Mouse (Mus musculus) gastrocnemius, postnatal 25 days (tissue): Measurements from ENCODE around the gene Smim27. TPM values are rescaled to one million over a fixed set of nuclear protein-coding genes. Genes with fewer than 3 reads are reported as not detected.

Experiments
- DNase-seq: peaks from one replicate; pipeline ENCODE4 v3.0.0; 2022
- long read RNA-seq, 2 experiments: library from polyadenylated mRNA; stranded (forward); transcript quantifications; one replicate each; pipeline ENCODE4 v2.0.0; 2021
- total RNA-seq, 2 experiments: library from RNA; stranded (reverse); gene quantifications; 1 replicate in 1 of 2; 2 replicates in 1 of 2; pipeline ENCODE4 v1.2.3; 2021

Smim27 gene
- 10 to 100 TPM; 42.3 to 45.2 TPM for total RNA-seq
- long read RNA-seq, experiment 1, transcript Smim27-201 (2 exons, 1,044 nt), result major isoform, 165 of 165 reads
- long read RNA-seq, experiment 1, partial matches to known transcripts, result 0 of 165 reads
- long read RNA-seq, experiment 1, other reads (novel, unspliced or antisense), result 0 of 165 reads
- long read RNA-seq, experiment 2, transcript Smim27-201 (2 exons, 1,044 nt), result major isoform, 81 of 81 reads
- long read RNA-seq, experiment 2, partial matches to known transcripts, result 0 of 81 reads
- long read RNA-seq, experiment 2, other reads (novel, unspliced or antisense), result 0 of 81 reads

DNA sequence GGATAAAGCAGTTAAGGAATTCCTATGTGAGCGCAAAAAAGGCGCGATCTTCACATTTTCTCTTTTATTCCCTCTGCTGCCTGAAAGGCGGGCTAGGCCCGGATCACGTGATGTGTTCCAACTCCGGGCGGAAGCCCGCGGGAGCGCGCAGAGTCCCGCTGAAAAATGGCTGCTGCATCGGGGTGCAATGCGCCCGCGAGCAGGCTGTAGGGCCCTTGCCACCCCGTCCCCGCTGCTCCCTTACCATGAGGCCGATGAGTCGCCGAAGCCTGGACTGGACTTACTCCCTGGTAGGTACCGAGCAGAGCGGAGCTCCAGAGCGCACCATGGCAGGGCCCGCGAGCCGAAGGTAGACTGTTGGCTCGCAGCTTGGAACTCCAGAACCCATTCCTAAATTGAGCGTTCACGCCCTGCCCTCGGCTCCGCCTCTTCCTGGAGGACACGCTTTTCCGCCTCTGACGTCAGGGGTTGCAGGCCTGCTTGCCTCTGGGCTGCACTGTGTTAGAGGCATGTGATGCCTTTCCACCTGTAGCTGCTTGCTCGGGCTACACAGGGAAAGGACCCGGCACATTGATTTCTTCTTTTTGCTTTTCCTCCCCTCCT, at the start of gene Smim27, which contains the start of gene Topors:
Smim27 (plus strand) TSS at position 150 of the 603 bp plus-strand sequence.
Topors (minus strand) TSS at position 421 of the 603 bp plus-strand sequence.
- DNase-seq, result peak; percentile 95

DNA sequence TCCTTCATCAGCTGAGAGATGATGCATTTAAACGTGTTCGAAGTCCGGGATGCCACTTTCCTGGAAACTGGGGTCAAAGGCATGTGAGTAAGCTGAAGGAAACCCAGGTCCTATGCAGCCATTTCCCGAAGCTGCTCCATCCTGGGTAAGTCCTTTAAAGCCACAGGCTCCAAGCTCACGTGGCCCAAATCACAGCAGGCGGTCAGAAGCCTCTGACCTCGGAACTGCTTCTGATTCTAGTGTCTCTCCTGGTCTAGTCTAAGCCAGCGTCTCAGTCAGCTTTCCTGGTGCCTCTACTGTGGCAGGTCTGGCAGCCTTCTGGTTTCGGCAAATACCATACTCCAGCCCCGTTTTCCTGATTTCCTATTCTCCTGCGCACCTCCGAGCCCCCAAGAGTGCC, 48.9 kb upstream of the Smim27 start:
- DNase-seq, result no peak

DNA sequence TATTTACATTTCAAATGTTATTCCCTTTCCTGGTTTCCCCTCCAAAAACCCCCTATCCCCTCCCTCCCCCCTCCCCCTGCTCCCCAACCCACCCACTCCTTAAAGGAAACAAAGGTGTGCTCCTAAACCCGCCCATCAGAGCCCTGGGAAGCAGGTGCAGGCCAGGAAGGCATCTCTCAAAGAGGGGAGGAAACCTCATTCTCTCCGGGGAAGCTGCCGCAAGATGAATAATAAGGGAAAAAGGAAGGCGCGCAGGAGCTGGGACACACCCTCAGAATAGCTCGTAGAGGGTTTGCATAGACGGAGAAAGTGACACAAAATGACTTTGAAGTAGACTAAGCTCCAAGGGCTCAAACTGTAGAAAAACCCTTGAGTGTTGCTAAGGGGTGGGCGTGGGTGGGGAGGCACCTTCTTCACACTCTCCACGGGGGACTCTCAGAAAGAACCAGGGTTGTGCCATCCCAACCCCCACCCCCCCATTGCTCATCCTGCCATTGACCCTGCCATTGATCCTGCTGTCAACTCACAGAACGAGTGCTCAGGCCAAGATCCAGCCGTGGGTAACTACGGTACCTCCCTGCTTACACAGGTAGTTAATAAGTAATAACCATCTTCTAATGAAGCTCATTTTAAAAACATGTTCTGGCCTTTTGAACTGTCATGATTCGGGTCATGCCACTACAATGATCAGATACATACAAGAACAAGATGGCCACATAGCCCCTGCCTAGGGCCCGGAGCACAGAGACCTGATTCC, 48.2 kb upstream of the Smim27 start:
- no peak for DNase-seq

DNA sequence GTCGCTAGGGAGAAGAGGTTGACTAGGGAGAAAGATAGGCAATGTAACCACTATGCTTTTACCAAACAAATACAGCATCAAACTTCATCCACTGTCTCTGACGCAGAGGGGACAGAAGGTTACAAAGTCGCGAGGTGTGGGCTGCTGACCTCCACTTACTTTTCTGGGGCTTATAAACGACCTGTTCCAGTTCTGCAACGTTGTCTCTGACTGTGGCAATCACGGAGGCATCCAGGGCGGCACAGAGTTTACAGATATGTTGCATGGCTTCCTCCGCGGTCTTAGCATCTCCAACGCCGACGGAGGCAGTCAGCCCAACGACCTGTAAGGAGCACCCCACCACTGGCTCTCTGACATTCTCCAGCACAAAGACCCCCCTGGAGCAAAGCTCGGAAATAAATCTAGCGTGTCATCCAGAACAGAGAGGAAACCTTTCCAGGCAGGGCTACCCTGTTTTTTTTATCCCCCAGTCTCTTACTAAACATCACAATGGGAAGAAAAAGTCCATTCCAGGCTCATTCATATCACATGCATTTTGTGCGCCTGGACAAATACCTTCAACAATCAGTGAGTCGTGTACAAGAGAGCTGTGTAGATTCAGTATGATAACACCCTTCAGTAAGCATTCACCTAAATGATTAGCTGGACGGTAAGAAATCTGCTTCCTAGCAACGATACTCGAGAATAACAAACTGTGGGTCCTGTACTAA, 47.3 kb upstream of the Smim27 start:
- no peak for DNase-seq

DNA sequence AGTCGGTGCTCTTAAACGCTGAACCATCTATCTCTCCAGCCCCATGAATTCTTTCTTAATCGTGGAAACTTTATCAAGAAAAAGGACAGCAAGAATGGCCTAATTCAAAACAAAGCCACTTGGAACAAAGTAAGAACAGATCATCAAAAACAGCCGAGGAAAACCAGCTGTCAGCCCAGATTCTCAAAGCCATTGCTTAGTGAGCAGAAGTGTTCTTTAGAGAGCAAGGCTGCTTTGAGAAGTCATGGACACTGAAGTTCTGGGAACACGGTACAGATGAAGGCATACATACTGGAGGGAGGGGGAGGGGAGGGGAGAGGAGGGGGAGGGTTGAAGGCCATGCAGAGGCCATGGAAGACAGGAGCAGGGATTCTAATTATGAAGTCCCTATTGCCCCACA, 43.3 kb upstream of the Smim27 start:
- no peak for DNase-seq

DNA sequence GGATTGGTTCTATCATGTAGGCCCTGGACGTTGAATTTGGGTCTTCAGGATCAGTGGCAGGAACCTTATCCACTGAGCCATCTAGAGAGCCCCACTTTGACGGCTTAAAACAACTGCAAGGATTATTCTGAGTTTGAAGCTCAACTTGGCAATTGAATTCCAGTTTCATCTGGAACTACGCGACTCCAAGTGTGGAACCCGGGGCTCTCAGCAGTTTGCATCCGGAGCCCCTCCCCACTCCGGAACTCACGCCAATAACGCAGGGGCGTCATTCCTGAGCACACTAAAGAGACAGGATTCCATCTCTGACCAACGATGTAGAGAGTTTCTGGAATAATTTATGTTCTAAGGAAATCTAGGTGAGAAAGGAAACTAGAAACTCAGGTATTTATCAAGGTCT, 42.2 kb upstream of the Smim27 start:
- DNase-seq, result no peak

DNA sequence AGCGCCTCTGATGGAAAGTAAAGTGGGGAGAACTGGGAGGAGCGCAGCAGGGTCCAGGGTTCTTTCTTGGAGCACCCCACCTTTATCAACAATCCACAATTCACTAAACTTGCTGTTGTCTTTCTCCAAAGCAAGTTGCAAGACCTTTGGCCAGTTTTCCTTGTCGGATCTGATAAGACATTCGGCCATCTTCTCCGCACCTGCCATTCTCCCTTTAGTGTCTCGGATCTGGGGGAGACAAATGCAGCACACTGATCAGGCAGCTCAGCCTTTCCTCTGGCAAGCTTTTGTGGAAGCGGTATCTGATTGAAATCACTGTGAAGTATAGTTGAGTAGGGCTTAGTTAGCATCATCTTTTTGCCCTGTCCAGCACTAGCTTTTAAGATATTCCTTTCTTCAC, 41.5 kb upstream of the Smim27 start:
- no peak for DNase-seq

DNA sequence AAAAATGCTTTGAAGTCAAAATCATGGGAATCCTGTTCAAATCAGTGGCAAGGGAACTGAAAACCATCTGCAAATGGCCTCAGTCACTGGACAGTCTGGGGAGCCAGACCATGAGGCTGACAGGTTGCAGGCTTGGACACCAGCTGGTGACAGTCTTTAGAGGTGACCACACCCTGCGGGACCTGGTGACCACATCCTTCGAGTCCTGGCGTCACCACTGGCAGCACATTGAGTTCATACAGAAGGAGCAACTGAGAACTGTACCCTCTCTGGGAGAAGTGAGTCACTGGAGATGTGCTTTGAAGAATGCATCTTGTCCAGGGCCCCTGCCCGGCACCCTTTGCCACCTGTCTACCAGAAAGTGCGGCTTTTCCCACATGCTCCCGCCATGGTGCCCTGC, 39.7 kb upstream of the Smim27 start:
- no peak for DNase-seq

DNA sequence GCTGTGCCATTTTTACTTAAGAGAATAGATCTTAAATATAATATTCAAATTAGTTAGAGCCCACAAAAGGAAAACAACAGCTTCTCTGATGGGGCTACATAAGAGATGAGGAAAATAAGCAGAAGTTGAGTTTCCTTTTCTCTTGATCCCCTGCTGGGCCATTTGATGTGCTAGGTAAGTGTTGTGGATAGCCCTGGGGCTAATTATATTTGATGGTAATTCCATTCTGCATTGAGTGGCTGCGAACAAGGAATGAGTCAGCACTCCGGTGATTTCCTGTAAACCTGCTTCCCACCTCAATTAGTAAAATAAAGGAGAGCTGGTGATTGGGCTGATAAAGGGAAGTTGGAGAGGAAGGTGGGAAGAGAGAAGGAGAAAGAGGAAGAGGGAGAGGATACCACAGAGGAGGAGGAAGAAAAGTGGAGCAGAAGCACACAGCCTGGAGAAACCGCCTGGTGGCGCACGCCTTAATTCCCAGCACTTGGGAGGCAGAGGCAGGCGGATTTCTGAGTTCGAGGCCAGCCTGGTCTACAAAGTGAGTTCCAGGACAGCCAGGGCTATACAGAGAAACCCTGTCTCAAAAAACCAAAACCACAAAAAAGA, 36.2 kb upstream of the Smim27 start:
- no peak for DNase-seq

DNA sequence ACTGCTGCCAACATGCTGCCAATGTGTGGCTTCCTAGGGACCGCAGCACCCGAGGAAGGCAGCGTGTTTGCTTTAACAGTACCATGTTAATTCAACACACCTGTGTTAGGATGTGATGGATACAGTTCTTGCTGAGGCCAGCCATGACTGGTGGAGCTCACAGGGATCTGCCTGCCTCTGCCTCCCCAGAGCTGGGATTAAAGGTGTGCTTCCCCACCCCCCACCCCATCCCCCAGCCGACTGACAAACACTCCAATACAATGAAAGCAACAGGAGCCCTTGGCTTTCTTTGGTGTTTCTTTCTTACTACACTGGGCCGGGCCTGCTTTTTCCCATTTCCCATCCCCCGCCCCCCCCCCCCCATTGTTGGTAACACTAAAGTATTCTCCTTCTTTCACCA, 35.1 kb upstream of the Smim27 start:
- no peak for DNase-seq

DNA sequence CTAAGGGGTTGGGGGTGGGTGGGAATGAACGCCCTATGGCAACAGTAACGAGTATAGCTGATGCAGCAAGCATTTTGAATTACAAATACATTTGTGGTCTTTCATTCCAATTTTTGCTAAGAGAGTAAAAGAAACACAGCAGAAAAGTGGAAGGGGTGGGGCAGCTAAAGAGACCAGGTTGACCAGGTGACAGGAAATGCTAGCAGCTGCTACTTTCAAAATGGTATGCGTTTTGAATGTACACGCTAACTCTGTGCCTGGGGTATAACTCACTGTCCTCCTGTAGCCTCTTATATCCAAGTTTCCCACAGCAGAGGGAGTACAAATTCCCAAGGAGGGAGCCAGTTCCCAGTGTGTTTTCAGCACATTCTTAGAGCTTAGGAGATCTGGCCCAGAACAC, 32.5 kb upstream of the Smim27 start:
- DNase-seq, result no peak

DNA sequence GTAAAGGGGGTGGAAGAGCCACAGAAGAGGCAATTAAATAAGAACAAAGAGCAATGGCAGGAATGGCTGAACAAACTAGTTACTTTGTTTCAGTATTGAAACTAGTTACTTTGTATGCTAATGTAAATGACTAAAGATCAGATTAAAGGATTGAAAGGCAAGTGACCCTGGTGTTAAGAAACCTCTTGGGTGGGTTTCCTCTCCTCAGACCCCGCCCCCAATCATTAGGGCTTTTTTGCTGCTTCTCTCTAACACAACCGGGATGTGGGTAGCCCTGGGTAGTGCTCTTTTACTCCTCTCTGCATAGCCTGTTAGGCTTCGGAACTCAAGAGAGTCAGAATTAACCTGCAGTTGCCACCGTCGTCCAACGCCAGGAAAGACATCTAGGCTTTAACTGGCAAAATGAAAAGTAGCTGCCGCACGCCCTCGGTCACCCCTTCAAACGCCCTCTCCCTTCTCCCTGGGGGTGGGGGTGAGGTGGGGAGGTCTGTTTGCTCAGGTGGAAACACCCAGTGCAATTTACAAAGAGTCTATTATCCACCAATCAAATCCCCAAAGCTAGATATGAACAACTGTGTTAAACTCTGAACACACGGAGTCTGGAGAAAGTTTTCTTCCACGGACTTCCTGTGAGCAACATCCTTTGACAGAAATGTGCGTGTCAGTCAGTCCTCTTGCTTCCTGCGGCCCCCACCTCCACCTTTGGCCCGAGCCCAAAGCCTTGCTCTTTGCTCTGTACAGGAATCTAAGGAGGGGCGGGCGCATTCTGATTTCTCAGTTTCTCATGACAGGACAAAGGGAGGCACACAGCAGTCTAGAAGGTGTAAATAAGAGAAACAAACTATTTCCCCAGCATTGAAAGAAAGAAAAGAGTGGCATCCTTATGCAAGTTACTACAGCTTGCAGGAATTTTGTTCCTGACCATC, 30.6 kb upstream of the Smim27 start:
- DNase-seq, result peak; percentile 30

DNA sequence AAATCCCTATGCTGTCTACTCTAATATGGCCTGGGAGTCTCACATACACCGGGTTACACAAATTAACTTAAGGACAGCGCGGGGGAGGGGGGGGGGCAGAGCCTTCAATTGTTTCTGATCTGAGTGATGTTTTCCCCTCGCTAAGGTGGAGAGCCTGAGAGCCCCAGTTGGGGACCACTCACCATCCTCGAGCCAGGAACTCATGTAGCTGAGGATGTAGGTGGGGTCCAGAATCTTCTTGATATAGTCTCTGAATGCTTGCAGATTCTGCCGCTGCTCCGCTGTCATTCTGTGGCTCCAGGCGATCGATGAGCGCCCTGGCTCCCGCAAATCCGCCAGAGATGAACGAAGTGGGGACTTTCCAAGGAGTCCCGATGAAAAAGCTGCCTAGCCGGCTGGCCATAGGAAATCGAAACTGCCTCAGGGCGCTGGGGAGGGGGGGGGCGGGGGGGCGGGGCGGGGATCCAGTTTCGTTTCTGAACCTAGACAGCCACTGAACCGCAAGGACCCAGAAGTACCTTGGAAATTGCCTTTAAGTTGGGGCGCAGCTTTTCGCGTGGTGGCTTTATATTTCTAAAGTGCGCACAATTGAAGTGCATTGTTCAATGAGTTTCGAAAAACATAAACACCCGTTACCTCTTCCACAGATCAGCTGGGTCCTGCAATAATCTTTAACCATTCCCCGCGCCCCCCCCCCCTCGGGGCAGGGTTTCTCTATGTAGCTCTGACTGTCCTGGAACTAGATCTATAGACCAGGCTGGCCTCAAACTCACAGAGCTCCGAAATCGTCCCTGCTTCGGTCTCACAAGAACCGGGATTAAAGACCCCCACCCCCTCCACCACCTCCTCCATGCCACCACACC, 29.7 kb upstream of the Smim27 start, which contains the start of gene Ddx58:
Ddx58 (minus strand) TSS at position 420 of the 863 bp plus-strand sequence.
- DNase-seq, result peak; percentile 17

DNA sequence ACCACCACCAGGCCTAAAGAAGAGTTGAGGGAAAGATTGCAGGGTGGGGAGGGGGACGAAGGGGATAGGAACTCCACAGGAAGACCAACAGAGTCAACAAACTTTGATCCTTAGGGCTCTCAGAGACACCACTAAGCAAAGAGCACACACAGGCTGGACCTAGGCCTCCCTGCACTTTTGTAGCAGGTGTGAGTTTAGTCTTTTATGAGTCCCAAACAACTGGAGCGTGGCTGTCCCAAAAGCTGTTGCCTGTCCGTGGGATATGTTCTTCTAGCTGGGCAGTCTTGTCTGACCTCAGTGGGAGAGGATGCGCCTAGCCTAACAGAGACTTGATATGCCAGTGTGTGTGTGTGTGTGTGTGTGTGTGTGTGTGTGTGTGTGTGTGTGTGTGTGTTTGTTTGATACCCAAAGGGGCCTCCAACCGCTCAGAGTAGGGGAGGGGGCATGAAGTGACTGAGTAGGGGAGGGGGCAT, 29.1 kb upstream of the Smim27 start:
- DNase-seq, result no peak

DNA sequence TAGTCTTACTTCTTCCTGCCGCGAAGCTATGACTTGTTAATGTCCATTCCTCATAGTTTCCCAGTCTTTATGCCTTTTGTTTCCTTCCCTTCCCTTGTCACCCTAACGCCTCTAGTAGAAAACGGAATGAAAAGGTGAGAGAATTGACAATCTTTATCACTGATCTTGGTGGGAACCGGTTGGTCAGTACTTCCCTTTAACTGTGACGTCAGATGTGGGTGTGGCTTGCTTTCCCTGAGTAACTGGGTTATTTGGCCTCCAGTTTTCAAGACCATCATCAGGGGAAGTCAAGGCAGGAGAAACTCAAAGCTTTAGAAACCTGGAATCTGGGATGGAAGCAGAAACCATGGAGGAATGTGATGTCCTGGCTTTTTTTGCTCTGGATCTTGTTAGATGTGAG, 27.5 kb upstream of the Smim27 start:
- no peak for DNase-seq

DNA sequence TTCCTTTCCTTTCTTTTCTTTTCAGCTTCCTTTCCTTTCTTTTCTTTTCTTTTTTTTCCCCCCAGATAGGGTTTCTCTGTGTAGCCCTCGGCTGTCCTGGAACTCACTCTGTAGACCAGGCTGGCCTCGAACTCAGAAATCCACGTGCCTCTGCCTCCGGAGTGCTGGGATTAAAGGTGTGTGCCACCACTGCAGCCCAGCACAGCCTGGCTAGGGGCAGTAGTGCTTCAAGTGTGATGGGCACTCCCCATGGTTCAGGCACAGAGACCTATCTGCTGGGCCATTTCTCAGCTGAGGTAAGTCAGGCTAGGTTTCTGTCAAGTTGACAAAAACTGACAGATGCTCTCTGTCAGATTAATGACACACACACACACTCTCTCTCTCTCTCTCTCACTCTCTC, 26.4 kb upstream of the Smim27 start:
- no peak for DNase-seq

DNA sequence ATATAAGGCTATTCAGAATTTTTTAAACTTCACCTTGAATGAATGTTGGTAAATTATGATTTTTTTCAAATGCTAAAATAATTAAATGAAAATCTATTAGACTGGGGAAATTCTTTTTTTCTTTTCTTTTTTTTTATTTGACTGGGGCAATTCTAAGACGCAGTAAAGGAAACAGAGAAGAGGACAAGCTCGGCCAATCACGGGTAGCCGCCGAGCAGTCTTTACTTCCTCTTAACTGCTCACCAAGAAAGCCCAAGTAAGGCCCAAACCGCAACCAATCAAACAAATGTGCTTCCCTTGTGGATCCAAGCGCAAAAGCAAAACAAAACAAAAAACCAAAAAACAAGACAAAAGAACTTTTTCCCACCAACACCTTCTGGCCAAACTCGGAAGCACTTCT, 25.3 kb upstream of the Smim27 start:
- no peak for DNase-seq

DNA sequence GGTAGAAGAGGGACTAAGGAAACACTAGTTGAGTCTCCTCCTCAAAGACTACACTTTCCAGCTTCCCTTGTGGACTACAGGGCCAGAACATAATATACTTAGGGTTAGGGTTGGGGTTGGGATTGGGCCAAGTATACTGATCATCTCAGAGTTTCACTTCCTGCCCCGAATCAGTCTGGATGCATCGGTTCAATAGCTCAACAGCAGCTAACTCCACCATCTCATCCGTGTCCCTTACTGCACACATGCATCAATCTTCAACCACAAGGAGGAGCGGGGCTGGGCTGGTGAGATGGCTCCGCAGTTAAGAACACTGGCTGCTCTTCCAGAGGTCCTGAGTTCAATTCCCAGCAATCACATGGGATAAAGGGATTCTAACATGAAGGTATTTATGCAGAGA, 18.4 kb upstream of the Smim27 start:
- DNase-seq, result no peak

DNA sequence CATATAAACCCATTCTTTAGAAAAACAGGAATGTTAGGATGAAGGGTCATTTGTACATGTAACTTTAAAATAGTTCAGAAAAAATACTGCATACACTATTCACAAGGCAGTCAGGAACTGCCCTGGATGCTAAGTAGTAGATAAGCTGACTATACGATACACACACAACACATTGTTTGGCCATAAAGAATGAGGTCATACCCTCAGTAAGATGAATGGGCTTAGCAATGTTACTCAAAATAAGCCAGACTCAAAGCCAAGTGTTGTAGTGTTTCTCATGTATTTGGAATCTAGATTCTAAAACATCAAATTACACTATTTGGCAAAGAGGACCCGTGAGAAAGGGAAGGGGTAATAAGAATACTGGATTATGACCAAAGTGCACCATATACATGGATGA, 15.6 kb upstream of the Smim27 start:
- DNase-seq, result no peak
